Mouse (Mus musculus): Measurements from ENCODE around the gene Ak1.

The Ak1 gene

GRCm38 (mm10) chr2:32628729-32629128 lies 7.2 kb downstream of the Ak1 start:
- peak; percentile 99 for DNase-seq

GRCm38 (mm10) chr2:32629276-32629976 lies 7.9 kb downstream of the Ak1 start:
- peak; percentile 98 for DNase-seq

- peak; percentile 91 for DNase-seq
Measured at GRCm38 (mm10) chr2:32630036-32630435, 8.5 kb downstream of the Ak1 start.

GRCm38 (mm10) chr2:32631046-32631445 lies 9.5 kb downstream of the Ak1 start:
- DNase-seq: peak; percentile 95

- DNase-seq: peak; percentile 97
Measured at GRCm38 (mm10) chr2:32631737-32632394, 10.3 kb downstream of the Ak1 start.

GRCm38 (mm10) chr2:32633660-32634059 lies 12.1 kb downstream of the Ak1 start:
- DNase-seq: peak; percentile 98

GRCm38 (mm10) chr2:32634277-32635105 lies 12.9 kb downstream of the Ak1 start:
- DNase-seq: peak; percentile 95

- DNase-seq: peak; percentile 89
Measured at GRCm38 (mm10) chr2:32636617-32637016, 15.1 kb downstream of the Ak1 start.

GRCm38 (mm10) chr2:32637778-32638281 lies 16.3 kb downstream of the Ak1 start:
- DNase-seq: peak; percentile 99

GRCm38 (mm10) chr2:32639632-32640031 lies 18.1 kb downstream of the Ak1 start:
- DNase-seq: no peak

- DNase-seq: peak; percentile 94
Measured at GRCm38 (mm10) chr2:32640550-32641051, 19.0 kb downstream of the Ak1 start.

GRCm38 (mm10) chr2:32641810-32642209 lies 20.3 kb downstream of the Ak1 start:
- no peak for DNase-seq

GRCm38 (mm10) chr2:32642813-32643212 lies 21.3 kb downstream of the Ak1 start:
- DNase-seq: peak; percentile 99

- DNase-seq: peak; percentile 92
Measured at GRCm38 (mm10) chr2:32644083-32644482, 22.5 kb downstream of the Ak1 start.

GRCm38 (mm10) chr2:32644799-32645475 lies 23.4 kb downstream of the Ak1 start:
- peak; percentile 93 for DNase-seq

- peak; percentile 93 for DNase-seq
Measured at GRCm38 (mm10) chr2:32645647-32646046, 24.1 kb downstream of the Ak1 start.

GRCm38 (mm10) chr2:32646379-32647056 lies 25.0 kb downstream of the Ak1 start, which contains the start of gene Eng:
Gene Eng, plus strand, starts transcription at chr2:32646595.
- peak; percentile 99 for DNase-seq

- DNase-seq: peak; percentile 95
Measured at GRCm38 (mm10) chr2:32647366-32647765, 25.8 kb downstream of the Ak1 start.

- peak; percentile 92 for DNase-seq
Measured at GRCm38 (mm10) chr2:32653764-32654163, 32.2 kb downstream of the Ak1 start.

GRCm38 (mm10) chr2:32654743-32655393 lies 33.3 kb downstream of the Ak1 start:
- DNase-seq: peak; percentile 98

- no peak for DNase-seq
Measured at GRCm38 (mm10) chr2:32655394-32655744, 33.8 kb downstream of the Ak1 start.

Data from heart, adult 11 months (tissue).